Mouse (Mus musculus) left cerebral cortex, adult 8-10 months (tissue): ENCODE measurements around the gene Mapk11. TPM values are rescaled to one million over a fixed set of nuclear protein-coding genes. Genes with fewer than 3 reads are reported as not detected.

Source experiments
- DNase-seq, 2 experiments: peaks; one replicate each; pipeline ENCODE4 v3.0.0; 2022; ENCODE audit warnings: low spot score in 2 of 2
- total RNA-seq, 4 experiments: library from RNA; stranded (reverse); gene quantifications; 2 replicates each; pipeline ENCODE4 v1.2.4; 2022

The Mapk11 gene
- total RNA-seq, 4 experiments from 2014 or later: 35.8 to 40.9 (median 39.4) TPM

DNA sequence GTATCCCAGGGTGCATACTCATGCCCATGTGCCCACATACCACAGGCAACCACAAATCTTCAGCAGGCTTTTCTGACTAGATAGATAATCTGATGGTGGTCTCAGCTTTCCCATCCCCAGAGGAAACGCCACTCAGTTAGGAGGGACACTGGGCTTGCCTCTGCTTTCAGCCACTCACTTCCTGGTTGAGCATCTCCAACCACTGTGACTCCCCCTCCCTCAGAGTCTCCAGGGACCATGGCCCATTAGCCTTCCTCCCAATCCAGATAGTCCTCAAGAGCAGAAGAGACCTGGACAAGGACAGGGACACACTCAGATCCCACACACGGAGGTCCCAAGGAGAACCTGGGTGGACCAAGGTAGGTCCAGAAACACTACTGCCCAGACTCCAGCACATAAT lies 6.3 kb downstream of the Mapk11 start:
- DNase-seq: no peak

- DNase-seq: no peak
Measured at GRCm38 (mm10) chr15:89141905-89142304, 7.5 kb downstream of the Mapk11 start.

DNA sequence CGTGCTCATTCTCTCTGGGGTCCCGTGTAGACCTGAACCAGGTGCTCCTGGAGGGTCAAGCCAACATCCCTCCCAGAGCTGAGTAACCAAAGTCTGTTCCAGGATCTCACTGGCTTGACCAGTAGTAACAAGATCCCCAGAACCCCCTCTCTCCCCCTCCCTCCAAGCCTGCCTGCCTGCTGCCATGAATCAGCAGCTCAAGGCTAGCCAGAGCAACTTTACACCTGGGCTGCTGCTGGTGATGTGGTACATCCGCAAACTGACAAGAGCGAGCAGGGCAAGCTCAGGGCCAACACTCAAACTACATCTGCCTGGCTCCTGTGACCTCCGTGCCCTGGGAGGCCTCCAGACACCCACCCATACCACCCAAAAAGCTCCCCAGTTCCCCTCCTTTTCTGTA lies 8.0 kb downstream of the Mapk11 start:
- DNase-seq: no peak

DNA sequence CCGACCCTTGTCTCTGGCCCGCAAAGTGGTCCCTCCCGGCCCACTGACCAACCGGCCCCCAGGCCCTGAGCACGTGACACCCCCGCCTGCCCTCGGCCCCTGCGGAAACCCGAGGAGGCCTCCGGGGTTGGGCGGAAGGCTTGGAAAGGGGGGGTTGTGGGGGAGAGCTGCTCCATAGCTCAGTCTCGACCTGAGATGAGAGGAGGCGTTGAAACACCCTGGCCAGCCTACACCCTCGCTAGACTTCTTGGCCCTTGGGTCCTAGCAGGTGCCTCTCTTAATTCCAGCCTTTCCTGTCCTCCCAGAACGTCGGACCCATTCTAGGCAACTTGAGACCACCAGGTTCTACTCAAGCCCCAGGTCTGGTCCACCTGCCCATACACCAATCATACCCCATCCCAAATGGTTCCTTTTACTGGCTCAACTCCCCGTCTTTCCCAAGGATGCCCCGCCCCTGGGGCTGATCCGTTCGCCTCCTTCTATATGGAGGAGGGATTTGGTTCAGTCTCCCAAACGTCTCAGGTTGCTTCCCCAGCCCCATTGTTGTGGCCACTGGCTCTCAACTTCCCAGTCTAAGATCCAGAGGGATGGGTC lies 8.7 kb downstream of the Mapk11 start, which contains the start of gene Mapk12:
TSS of gene Mapk12 (minus strand) at position 45 of the 594 bp plus-strand sequence.
- no peak for DNase-seq

- DNase-seq: peak; percentile 54 to 87
Measured at GRCm38 (mm10) chr15:89140048-89140658, 9.3 kb downstream of the Mapk11 start.

DNA sequence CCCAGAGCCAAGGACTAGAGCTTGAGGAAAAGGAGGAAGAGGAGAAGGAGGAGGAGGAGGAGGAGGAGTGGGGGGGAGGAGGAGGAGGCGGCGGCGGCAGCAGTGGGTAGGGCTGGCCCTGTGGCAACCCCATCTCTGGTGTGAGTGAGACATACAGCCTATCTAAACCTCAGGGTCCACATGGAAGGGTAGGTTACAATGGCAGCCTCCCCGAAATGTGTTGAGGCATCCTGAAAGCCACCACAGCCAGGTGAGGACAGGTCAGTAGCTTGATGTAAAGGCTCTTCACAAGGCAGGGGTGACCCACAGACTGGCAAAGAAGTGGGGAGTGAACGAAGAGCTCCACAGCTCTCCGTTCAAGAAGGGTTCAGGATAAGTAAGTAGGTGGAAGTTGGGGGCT lies 10.9 kb downstream of the Mapk11 start:
- DNase-seq: no peak

DNA sequence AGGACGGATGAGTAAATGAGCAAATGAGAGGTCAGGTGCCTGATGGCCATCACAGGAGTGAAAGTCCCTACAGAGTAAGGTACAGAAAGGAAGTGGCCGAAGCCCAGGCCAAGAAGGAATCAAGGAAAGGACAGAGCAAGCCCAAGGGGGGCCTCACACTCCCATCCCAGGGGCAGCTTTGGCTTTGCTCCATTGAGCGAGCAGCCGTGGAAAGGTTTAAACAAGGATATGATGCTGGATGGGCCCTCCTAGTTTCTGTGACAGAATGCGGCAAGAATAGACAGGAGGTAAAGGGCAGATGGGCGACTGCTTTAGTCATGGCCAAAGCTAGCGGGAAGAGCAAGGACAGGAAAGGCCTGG lies 11.4 kb downstream of the Mapk11 start:
- no peak for DNase-seq

DNA sequence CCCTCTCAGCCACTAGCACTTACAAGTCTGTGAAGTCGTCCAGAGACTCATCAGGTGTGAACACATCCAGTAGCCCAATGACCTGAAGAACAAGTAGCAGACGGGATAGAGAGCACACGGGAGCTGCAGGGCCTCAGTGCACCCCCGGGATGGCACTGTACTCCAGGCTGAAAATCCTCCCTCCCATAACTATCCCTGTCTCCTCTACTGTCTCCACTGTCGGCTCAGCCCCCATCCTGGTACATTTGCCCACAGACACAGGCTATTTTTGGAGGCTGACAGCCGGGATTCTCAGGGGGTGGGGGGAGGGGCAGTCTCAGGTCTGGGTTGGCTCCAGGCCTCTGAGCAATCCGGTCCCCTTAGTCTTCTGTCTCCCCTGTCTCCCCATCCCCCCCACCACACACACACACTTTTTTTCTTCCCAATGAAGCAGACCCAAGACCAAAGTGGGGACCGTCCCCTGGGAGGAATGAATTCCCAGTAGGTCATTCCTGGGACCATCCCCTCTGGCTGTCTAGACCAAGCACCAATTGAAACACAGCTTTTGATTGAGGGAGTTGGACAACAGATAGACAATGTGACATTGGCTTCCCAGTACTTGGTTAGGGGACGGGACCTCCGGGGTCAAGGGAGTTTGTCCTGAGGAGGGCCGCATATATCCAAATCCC lies 11.9 kb downstream of the Mapk11 start:
- no peak for DNase-seq

- no peak for DNase-seq
Measured at GRCm38 (mm10) chr15:89136461-89137155, 12.8 kb downstream of the Mapk11 start.

DNA sequence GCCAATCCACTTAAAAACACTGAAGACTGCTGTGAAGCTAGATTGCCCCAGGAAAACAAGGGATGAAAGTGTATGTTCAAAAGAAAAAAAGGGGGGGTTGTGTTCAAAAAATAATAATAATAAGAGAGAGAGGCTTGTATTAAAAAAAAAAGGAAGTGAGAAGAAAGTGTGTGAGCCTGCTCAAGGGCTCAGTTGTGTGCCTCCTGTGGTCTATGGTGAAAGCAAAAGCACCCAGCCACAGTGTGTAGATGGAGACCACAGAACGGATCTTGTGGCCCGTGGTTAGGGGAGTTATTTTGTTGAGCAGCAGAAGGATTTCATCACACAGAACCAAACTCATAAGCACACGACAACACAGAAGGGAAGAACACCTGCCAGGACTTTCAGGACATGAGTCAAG lies 18.1 kb downstream of the Mapk11 start:
- DNase-seq: no peak

GRCm38 (mm10) chr15:89130245-89130644 lies 19.2 kb downstream of the Mapk11 start:
- no peak for DNase-seq

GRCm38 (mm10) chr15:89128382-89129350 lies 20.8 kb downstream of the Mapk11 start, which contains the start of gene Hdac10:
Gene Hdac10, minus strand, starts transcription at chr15:89128700.
- peak; percentile 74 to 86 for DNase-seq

- no peak for DNase-seq
Measured at GRCm38 (mm10) chr15:89127364-89127940, 22.0 kb downstream of the Mapk11 start.

DNA sequence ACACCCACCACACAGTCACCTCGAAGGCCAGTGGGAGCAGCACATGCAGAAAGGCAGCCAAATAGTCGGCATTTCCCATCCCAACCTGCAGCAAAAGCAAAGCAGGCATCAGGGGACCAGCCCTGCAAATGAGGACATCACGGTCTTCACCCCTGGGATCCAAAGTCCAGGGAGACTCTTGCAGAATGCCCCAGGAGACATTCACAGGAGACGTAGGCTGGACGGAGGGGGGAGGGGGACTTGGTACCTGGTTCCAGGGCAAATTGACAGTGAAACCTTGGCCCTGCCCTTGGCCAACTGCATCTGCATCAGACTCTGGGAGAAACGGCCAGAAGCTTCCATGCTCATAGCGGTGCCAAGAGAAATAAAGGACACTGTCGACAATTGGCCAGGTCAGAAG lies 22.8 kb downstream of the Mapk11 start:
- DNase-seq: no peak

GRCm38 (mm10) chr15:89125351-89125750 lies 24.1 kb downstream of the Mapk11 start:
- no peak for DNase-seq

DNA sequence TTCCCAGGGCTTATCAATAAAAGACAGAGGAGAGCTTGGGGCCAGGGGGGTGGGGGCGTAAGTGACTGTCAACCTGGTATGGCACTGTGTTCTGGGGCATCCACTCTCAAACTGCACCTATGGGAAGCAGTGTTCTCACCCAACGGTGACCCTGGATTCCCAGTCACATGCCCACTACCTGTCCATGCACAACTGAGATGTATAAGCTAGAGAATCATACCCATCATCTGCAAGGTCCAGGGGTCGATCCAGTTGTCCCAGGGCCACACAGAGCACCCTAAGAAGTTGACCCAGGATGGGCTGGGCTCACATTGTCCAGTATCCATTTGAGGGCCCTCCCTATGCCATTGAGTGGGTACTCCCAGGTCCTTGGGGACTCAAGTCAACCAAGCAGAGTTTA lies 25.1 kb downstream of the Mapk11 start:
- DNase-seq: no peak

- peak in 1 of 2 experiments; percentile 58 for DNase-seq
Measured at GRCm38 (mm10) chr15:89123595-89123994, 25.8 kb downstream of the Mapk11 start.

GRCm38 (mm10) chr15:89122649-89123366 lies 26.6 kb downstream of the Mapk11 start, which contains the start of gene Tubgcp6:
Gene Tubgcp6, minus strand, starts transcription at chr15:89123112.
- DNase-seq: peak; percentile 94 to 95

DNA sequence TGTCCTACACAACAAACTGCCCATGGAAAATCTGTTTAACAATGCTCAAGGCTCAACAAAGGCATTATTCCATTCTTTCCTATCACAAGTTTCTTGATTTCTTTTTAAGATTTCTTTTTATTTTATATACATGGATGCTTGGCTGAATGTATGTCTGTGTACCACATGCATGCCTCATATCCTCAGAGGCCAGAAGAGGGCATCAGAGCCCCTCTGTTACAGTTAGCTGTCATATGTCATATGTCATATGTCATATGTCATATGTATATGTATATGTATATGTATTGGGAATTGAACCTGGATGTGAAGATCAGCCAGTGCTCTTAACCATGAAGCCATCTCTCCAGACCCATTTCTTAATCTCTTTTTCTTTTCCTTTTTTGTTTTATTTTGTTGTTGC lies 31.4 kb downstream of the Mapk11 start:
- DNase-seq: no peak

DNA sequence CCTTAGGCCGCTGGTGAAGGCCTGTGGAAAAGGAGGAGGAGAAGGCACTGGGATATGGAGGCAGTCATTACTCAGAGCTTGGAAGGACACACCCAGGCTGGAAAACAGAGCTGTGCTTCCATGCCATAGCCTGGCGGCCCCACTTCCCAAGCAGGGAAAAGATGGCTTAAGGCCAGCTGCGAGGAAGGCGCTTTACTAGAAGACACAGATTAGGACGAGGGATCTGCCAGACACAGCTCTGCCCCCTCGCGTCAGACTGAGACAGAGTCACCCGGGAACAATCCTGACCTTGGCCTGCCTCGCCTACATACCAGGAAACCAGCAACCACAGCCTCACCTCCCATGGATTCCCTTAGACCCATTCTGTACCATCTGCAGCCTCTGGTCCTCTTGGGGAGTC lies 39.3 kb downstream of the Mapk11 start:
- DNase-seq: no peak
